Mouse (Mus musculus) brown adipose tissue, adult 24 weeks (tissue): ENCODE measurements around the gene Tnpo1. TPM values are rescaled to one million over a fixed set of nuclear protein-coding genes. Genes with fewer than 3 reads are reported as not detected.

Experiments used
- H3K27ac ChIP-seq: fragments of 200-500 bp; replicated peaks from 2 replicates; pipeline ENCODE4 v1.5.1; 2012; ENCODE audit warnings: low read depth, mild to moderate bottlenecking, low read length
- H3K4me1 ChIP-seq: fragments of 200-500 bp; 2 replicates; pipeline ENCODE4 v1.6.1; 2012; ENCODE audit warnings: low read length, mixed read lengths; ENCODE audit not compliant: control insufficient read depth, insufficient read depth, insufficient read length
- H3K4me3 ChIP-seq: fragments of 200-500 bp; 2 replicates; pipeline ENCODE4 v1.5.1; 2012; ENCODE audit warnings: low read depth, mild to moderate bottlenecking, low read length, moderate library complexity; ENCODE audit not compliant: insufficient read depth
- polyA plus RNA-seq: library from polyadenylated mRNA; stranded (reverse); fragments of >200 nt; gene quantifications from 2 replicates; pipeline ENCODE4 v1.2.4, GENCODE M21; 2012; ENCODE audit not compliant: missing spikeins, insufficient read depth, insufficient read length

Gene Tnpo1
- polyA plus RNA-seq = 27.5 and 36.6 TPM in 2 replicates

- Histone ChIP-seq H3K27ac (peak within 1 kb of the TSS; percentile 86), H3K4me3 (peak within 1 kb of the TSS; percentile 95)
These were observed at the start of gene Tnpo1 for GRCm38 (mm10) chr13:98926213-98926957. Gene Tnpo1 (minus strand): TSS chr13:98926384.

GRCm38 (mm10) chr13:98972090-98972489 lies 45.9 kb upstream of the Tnpo1 start:
- Histone ChIP-seq H3K4me3 (no peak overlapping the region), H3K27ac (no peak overlapping the region), H3K4me1 (peaks cover 5% of the 10 kb centered on the region; the same call in 1 of the 2 replicates)

More at GRCm38 (mm10) chr13:98926213-98926957, at the start of gene Tnpo1:
- peaks cover 11% of the 10 kb centered on the region; the same call in 1 of the 2 replicates for H3K4me1 ChIP-seq

GRCm38 (mm10) chr13:98971641-98972040 lies 45.5 kb upstream of the Tnpo1 start:
- Histone ChIP-seq H3K4me3 (no peak overlapping the region), H3K27ac (no peak overlapping the region), H3K4me1 (peaks cover 5% of the 10 kb centered on the region; the same call in 1 of the 2 replicates)

- no peak overlapping the region for H3K4me3 ChIP-seq
- peaks cover 5% of the 10 kb centered on the region; the same call in 1 of the 2 replicates for H3K4me1 ChIP-seq
- H3K27ac ChIP-seq = no peak overlapping the region
These were observed 42.3 kb upstream of the Tnpo1 start for GRCm38 (mm10) chr13:98968517-98968916.

- H3K4me1 ChIP-seq = peaks cover 5% of the 10 kb centered on the region; the same call in 1 of the 2 replicates
- H3K4me3 ChIP-seq = no peak overlapping the region
- H3K27ac ChIP-seq = no peak overlapping the region
These were observed 41.8 kb upstream of the Tnpo1 start for GRCm38 (mm10) chr13:98967942-98968341.

- H3K27ac ChIP-seq = no peak overlapping the region
- no peak overlapping the region for H3K4me3 ChIP-seq
- peaks cover 5% of the 10 kb centered on the region; the same call in 1 of the 2 replicates for H3K4me1 ChIP-seq
These were observed 40.4 kb upstream of the Tnpo1 start for GRCm38 (mm10) chr13:98966583-98966982.

GRCm38 (mm10) chr13:98963612-98964011 lies 37.4 kb upstream of the Tnpo1 start:
- H3K27ac ChIP-seq = no peak overlapping the region

GRCm38 (mm10) chr13:98958177-98958576 lies 32.0 kb upstream of the Tnpo1 start:
- H3K4me1 ChIP-seq = no peaks in the 10 kb centered on the region
- H3K4me3 ChIP-seq = no peak overlapping the region
- no peak overlapping the region for H3K27ac ChIP-seq

More at GRCm38 (mm10) chr13:98963612-98964011, 37.4 kb upstream of the Tnpo1 start:
- no peak overlapping the region for H3K4me3 ChIP-seq
- H3K4me1 ChIP-seq = no peaks in the 10 kb centered on the region

- Histone ChIP-seq H3K4me3 (no peak overlapping the region), H3K27ac (no peak overlapping the region), H3K4me1 (no peaks in the 10 kb centered on the region)
These were observed 30.0 kb upstream of the Tnpo1 start for GRCm38 (mm10) chr13:98956209-98956608.

GRCm38 (mm10) chr13:98955676-98956075 lies 29.5 kb upstream of the Tnpo1 start:
- Histone ChIP-seq H3K27ac (no peak overlapping the region), H3K4me3 (no peak overlapping the region), H3K4me1 (no peaks in the 10 kb centered on the region)

- Histone ChIP-seq H3K4me3 (no peak overlapping the region), H3K4me1 (no peaks in the 10 kb centered on the region), H3K27ac (no peak overlapping the region)
These were observed 29.0 kb upstream of the Tnpo1 start for GRCm38 (mm10) chr13:98955226-98955625.

- H3K27ac ChIP-seq = no peak overlapping the region
- no peaks in the 10 kb centered on the region for H3K4me1 ChIP-seq
- no peak overlapping the region for H3K4me3 ChIP-seq
These were observed 27.6 kb upstream of the Tnpo1 start for GRCm38 (mm10) chr13:98953830-98954229.

GRCm38 (mm10) chr13:98951951-98952350 lies 25.8 kb upstream of the Tnpo1 start:
- Histone ChIP-seq H3K4me1 (no peaks in the 10 kb centered on the region), H3K27ac (no peak overlapping the region), H3K4me3 (no peak overlapping the region)

- H3K27ac ChIP-seq = no peak overlapping the region
- no peaks in the 10 kb centered on the region for H3K4me1 ChIP-seq
- no peak overlapping the region for H3K4me3 ChIP-seq
These were observed 22.0 kb upstream of the Tnpo1 start for GRCm38 (mm10) chr13:98948146-98948545.

GRCm38 (mm10) chr13:98946434-98946833 lies 20.2 kb upstream of the Tnpo1 start:
- Histone ChIP-seq H3K27ac (no peak overlapping the region), H3K4me1 (no peaks in the 10 kb centered on the region), H3K4me3 (no peak overlapping the region)

GRCm38 (mm10) chr13:98945908-98946307 lies 19.7 kb upstream of the Tnpo1 start:
- no peak overlapping the region for H3K27ac ChIP-seq
- no peak overlapping the region for H3K4me3 ChIP-seq
- H3K4me1 ChIP-seq = no peaks in the 10 kb centered on the region
